Mouse (Mus musculus) limb, embryonic 13.5 days (tissue): ENCODE measurements at regions not wholly inside any gene's neighbourhood (a gene's known extent, or its start where the extent isn't known, plus 50 kb on each side); places are given as distances from the start of the nearest gene placed in this dataset.
A peak's percentile ranks its signal among the peaks of the same experiment; 100 is the strongest.

Source experiments
- ATAC-seq: fragments of 200-750 bp; cut with Nextera tagmentation; 2 replicates; pipeline ENCODE4 v1.8.0; 2017; ENCODE audit warnings: low read depth, moderate number of reproducible peaks, moderate TSS enrichment; ENCODE audit not compliant: low FRiP score
- H3K27ac ChIP-seq: fragments of 300-500 bp; sonication (generic); 2 replicates; pipeline ENCODE4 v1.5.1; 2015; ENCODE audit warnings: inconsistent platforms, mild to moderate bottlenecking, moderate library complexity
- H3K27me3 ChIP-seq: fragments of 300-500 bp; sonication (generic); 2 replicates; pipeline ENCODE4 v1.6.1; 2015; ENCODE audit warnings: mild to moderate bottlenecking, inconsistent platforms
- H3K36me3 ChIP-seq: fragments of 300-500 bp; sonication (generic); 2 replicates; pipeline ENCODE4 v1.6.1; 2015; ENCODE audit warnings: inconsistent platforms, mild to moderate bottlenecking, moderate library complexity
- H3K4me1 ChIP-seq: fragments of 300-500 bp; sonication (generic); 2 replicates; pipeline ENCODE4 v1.6.1; 2015; ENCODE audit warnings: inconsistent platforms
- H3K4me2 ChIP-seq: fragments of 300-500 bp; sonication (generic); replicated peaks from 2 replicates; pipeline ENCODE4 v1.6.1; 2015; ENCODE audit warnings: inconsistent platforms, mild to moderate bottlenecking, moderate library complexity
- H3K4me3 ChIP-seq: fragments of 300-500 bp; sonication (generic); 2 replicates; pipeline ENCODE4 v1.5.1; 2015; ENCODE audit warnings: moderate library complexity, mild to moderate bottlenecking, inconsistent platforms
- H3K9ac ChIP-seq: fragments of 300-500 bp; sonication (generic); 2 replicates; pipeline ENCODE4 v1.6.1; 2015; ENCODE audit warnings: mild to moderate bottlenecking, inconsistent platforms
- H3K9me3 ChIP-seq: fragments of 300-500 bp; sonication (generic); 2 replicates; pipeline ENCODE4 v1.6.1; 2016; ENCODE audit warnings: inconsistent platforms
- WGBS: fragments of 180-500 bp; shearing (Covaris S2); methylation state at CpG from one replicate; pipeline ENCODE4 v1.1.7; 2015; 5-methylcytosine and 5-hydroxymethylcytosine counted together

DNA sequence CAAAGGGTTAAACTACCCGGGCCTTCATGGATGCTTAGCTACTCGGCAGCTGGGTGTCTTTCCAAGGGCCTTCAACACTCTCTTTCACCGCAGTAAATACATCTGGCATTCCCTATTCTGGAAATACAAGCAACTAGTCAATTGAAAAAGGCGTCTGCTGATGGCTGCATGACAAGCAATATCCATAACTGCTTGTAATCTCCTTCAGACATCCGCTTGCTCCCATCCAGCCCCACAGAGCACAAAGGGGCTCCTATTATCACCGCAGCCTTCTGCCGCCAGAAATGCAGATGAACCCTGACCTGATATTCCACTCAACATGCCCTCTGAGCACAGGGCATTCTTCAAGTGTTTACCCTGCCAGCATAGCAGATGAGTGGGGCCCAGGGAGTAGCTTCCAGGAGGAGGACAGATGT is 325.7 kb upstream of the 4931429L15Rik start:
- H3K4me3 ChIP-seq = no peak overlapping the region
- no peaks in the 10 kb centered on the region for H3K9me3 ChIP-seq
- no peak overlapping the region for H3K4me2 ChIP-seq
- no peaks in the 10 kb centered on the region for H3K4me1 ChIP-seq
- H3K27ac ChIP-seq = no peak overlapping the region
- WGBS = 44% methylated on average over 7 of the region's 7 CpGs
- 0 out of 2 replicates have a peak, but pooled peaks cover 7% of the 10 kb centered on the region for H3K27me3 ChIP-seq
- no peaks in the 10 kb centered on the region for H3K36me3 ChIP-seq
- ATAC-seq = no peak
- no peak overlapping the region for H3K9ac ChIP-seq

DNA sequence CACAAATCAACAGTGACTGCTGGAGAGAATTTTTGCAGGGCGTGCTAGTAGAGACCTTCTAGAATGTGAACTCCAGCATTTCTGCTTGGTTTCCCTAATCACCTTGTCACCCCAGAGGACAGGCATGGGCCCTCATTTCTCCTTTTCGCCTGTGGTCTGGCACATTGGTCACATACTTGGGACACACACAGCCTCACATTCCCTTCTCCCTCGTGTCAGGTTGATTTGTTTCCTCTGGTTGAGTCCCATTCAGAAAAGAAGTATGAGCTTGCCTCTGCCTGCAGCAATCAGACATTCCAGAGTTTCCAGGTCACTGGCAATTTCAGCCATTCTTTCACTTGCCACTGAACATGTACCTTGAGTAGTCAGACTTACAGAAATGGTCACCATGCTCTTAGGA is 323.8 kb upstream of the 4931429L15Rik start:
- H3K27me3 ChIP-seq = 0 out of 2 replicates have a peak, but pooled peaks cover 4% of the 10 kb centered on the region
- H3K4me1 ChIP-seq = no peaks in the 10 kb centered on the region
- ATAC-seq = no peak
- H3K9ac ChIP-seq = no peak overlapping the region
- H3K36me3 ChIP-seq = no peaks in the 10 kb centered on the region
- H3K4me3 ChIP-seq = no peak overlapping the region
- 67% methylated on average over 3 of the region's 3 CpGs for WGBS
- H3K4me2 ChIP-seq = no peak overlapping the region
- H3K27ac ChIP-seq = no peak overlapping the region
- H3K9me3 ChIP-seq = no peaks in the 10 kb centered on the region

DNA sequence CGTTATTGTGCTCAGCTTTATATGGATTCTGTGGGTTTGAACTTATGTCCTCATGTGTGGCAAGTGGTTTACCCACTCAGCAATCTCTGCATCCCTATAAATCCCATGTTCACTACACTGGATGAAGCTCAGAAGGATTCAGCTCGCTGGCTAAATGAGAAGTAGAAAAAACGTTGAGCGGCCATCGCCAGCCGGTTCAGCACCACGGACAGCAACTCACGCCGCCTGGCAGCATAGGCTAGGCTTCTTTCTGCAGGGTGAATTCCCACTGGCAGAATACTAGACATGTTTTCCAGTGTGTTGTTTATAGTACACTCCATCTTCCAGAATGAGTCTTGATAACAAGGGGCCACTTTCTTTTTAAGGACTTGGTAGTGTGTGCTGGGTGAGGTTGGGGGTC is 322.9 kb upstream of the 4931429L15Rik start:
- 5% methylated on average over 9 of the region's 9 CpGs for WGBS
- Histone ChIP-seq H3K27me3 (0 out of 2 replicates have a peak, but pooled peaks cover 4% of the 10 kb centered on the region), H3K4me1 (no peaks in the 10 kb centered on the region), H3K36me3 (no peaks in the 10 kb centered on the region), H3K4me2 (no peak overlapping the region), H3K27ac (no peak overlapping the region), H3K9ac (no peak overlapping the region), H3K9me3 (no peaks in the 10 kb centered on the region), H3K4me3 (no peak overlapping the region)
- no peak for ATAC-seq

DNA sequence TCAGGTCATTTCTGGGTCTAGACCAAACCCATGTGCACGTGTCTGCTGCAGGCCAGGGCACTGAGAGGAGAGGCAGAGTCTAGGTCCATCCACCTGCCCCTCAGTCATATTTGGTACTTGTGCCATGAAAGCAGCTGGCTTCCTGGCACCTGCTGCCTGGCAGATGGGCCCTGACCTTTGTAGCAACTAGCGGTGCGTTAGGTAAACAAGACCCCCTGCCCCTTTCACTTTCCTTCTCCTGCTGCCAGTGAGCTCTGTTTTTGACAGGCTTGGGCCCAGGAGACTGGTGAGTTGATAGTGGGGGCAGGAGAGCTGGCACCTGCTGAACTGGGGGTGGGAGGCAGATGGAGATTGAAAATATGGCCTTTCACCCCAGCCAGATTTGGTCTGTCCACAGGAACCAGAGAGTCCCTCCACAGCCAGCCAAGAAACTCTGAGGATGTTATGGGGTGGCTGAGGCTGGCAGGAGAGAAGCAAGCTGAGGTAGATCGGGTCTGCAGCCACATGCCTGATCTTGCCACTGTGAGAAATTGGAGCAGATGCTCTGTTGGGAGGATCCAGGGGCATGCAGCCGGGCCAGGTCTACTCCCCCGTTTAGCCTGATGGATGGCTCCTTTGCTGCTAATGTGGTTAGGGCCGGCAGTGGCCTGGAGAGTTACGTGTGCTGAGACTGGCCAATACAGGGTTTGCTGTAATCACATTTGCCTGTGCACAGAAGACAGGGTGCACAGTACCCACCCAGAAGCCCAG is 316.6 kb upstream of the 4931429L15Rik start:
- no peak for ATAC-seq
- Histone ChIP-seq H3K36me3 (no peaks in the 10 kb centered on the region), H3K27me3 (no peaks in the 10 kb centered on the region), H3K4me3 (no peak overlapping the region), H3K4me2 (no peak overlapping the region), H3K9ac (no peak overlapping the region), H3K4me1 (no peaks in the 10 kb centered on the region), H3K27ac (no peak overlapping the region), H3K9me3 (no peaks in the 10 kb centered on the region)
- 69% methylated on average over 8 of the region's 8 CpGs for WGBS

DNA sequence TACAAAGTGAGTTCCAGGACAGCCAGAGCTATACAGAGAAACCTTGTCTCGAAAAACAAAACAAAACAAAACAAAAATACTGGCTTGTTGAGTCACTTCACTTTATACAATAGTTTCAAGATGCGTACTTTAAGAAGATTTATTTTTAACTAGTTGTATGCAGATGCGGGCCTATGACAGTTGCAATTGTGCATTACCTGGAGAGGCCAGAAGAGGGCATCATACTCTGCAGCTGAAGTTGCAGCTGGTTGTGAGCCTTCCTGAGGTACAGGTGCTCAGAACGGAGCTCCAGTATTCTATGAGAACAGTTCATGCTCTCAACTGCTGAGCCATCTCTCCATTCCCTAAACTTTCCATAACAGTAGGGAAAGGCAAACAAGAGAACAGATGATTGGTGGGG is 314.2 kb upstream of the 4931429L15Rik start:
- H3K9me3 ChIP-seq = no peaks in the 10 kb centered on the region
- H3K4me1 ChIP-seq = no peaks in the 10 kb centered on the region
- H3K27ac ChIP-seq = no peak overlapping the region
- H3K4me2 ChIP-seq = no peak overlapping the region
- no peak overlapping the region for H3K4me3 ChIP-seq
- no peak for ATAC-seq
- no peaks in the 10 kb centered on the region for H3K27me3 ChIP-seq
- H3K9ac ChIP-seq = no peak overlapping the region
- 79% methylated on average over 4 of the region's 4 CpGs for WGBS
- H3K36me3 ChIP-seq = no peaks in the 10 kb centered on the region

DNA sequence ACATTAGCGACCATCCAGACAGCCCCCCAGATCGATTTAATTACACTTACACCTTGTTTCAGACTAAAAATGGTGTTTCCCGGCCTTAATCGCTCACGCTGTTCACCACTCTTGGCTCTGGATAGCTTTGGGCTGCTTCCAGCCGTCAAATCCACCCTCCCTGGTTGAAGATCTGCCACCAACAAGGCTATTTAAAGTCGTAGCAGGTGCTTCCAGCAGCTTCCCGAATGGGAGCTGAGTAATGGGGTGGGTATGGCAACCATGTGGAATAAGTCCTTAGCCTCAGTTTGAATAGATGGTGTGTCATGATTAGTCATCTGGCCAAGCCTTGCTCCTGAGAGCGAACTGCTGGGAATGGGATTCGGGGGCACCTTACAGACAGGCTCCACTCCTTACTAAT is 312.8 kb upstream of the 4931429L15Rik start:
- Histone ChIP-seq H3K4me2 (no peak overlapping the region), H3K9me3 (no peaks in the 10 kb centered on the region), H3K36me3 (no peaks in the 10 kb centered on the region), H3K4me3 (no peak overlapping the region), H3K9ac (no peak overlapping the region), H3K4me1 (no peaks in the 10 kb centered on the region), H3K27ac (no peak overlapping the region), H3K27me3 (no peaks in the 10 kb centered on the region)
- 76% methylated on average over 10 of the region's 10 CpGs for WGBS
- ATAC-seq = no peak

DNA sequence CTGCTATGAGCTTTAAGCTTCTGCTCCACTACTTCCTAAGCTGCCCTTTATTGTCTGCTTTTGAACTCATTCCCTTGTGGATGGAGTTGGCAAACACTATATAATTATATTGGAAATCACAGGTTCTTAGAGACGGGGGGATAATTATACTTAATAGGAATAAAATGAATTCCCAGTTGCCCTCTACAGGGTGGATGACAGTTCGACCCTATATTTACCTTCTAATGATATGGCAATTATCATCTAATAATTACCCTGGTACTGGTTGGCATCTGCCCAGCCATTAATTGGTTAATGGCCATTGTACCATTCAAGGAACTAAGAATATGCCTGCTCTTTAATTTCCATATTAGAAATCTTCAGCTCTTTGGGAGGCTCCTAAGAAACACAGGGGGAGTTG is 302.5 kb upstream of the 4931429L15Rik start:
- Histone ChIP-seq H3K4me1 (peaks cover 13% of the 10 kb centered on the region), H3K27ac (no peak overlapping the region), H3K9me3 (no peaks in the 10 kb centered on the region), H3K4me3 (no peak overlapping the region), H3K9ac (no peak overlapping the region), H3K4me2 (no peak overlapping the region), H3K27me3 (no peaks in the 10 kb centered on the region), H3K36me3 (no peaks in the 10 kb centered on the region)
- 68% methylated on average over 2 of the region's 2 CpGs for WGBS
- no peak for ATAC-seq

DNA sequence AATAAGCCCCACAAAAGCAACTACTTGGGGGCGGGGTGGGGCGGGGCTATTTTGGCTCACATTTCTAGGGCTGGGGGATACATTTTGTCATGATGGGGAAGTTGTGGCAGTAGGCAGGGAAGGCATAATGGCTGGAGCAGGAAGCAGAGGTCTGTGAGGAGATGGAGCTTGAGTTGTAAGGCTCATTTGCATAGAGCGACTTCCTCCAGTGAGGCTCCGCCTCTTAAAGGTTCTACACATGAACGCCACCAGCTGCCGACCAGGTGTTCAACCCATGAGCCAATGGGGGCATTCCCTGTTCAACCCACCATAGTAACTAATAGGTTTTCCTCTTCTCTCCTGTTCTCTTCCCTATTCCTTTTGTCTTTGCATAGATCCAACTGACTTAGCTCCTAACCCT is 302.1 kb upstream of the 4931429L15Rik start:
- Histone ChIP-seq H3K9me3 (no peaks in the 10 kb centered on the region), H3K4me1 (peaks cover 13% of the 10 kb centered on the region), H3K27me3 (no peaks in the 10 kb centered on the region), H3K9ac (no peak overlapping the region), H3K27ac (no peak overlapping the region), H3K4me2 (no peak overlapping the region), H3K4me3 (no peak overlapping the region), H3K36me3 (no peaks in the 10 kb centered on the region)
- no peak for ATAC-seq
- 90% methylated on average over 6 of the region's 6 CpGs for WGBS

DNA sequence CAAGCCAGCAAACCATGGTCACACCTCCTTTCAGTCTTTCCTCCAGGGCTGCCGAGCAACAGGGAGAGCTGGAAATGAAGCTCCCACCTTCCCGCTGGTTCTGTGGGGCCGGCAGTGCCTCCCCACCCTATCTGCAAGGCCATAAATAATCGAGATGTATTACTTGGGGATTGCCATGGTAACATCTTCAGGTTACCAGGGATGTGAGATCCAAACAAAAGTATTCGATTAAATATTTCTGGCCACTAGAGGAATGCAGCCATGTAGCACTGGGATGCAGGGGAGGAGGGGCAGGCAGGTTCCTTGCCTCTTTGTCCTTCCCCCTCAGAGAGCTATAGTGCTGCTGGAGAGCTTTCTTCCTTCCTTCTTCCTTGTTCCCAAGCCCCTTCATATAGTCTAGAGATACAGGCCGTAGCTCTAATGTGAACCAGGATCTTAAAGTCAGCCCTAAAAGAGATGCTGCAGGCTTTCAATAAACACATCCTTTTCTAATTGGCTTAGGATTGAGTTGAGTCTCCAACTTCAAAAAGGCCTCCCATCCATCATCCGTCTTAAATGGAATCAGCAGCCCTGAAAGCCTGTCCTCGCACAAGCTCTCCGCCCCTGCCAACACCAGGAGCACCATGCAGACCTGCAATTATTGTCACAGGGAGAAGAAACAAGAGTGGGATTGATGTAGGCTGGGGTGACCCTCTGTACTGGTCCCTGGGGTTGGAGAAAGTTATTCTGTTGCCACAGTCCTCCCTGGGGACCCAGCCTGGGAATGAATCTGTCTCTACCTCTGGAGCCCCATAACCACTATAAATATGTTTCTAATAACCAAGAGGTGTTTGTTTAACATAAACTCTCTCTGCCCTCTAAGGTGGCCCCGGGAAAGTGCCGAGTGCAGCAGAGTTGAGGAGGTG is 290.6 kb upstream of the 4931429L15Rik start:
- no peak for ATAC-seq
- Histone ChIP-seq H3K4me2 (no peak overlapping the region), H3K27me3 (0 out of 2 replicates have a peak, but pooled peaks cover 4% of the 10 kb centered on the region), H3K27ac (no peak overlapping the region), H3K9me3 (0 out of 2 replicates have a peak, but pooled peaks cover 4% of the 10 kb centered on the region), H3K4me3 (no peak overlapping the region), H3K36me3 (no peaks in the 10 kb centered on the region), H3K4me1 (peaks cover 28% of the 10 kb centered on the region), H3K9ac (no peak overlapping the region)
- 12% methylated on average over 11 of the region's 11 CpGs for WGBS

DNA sequence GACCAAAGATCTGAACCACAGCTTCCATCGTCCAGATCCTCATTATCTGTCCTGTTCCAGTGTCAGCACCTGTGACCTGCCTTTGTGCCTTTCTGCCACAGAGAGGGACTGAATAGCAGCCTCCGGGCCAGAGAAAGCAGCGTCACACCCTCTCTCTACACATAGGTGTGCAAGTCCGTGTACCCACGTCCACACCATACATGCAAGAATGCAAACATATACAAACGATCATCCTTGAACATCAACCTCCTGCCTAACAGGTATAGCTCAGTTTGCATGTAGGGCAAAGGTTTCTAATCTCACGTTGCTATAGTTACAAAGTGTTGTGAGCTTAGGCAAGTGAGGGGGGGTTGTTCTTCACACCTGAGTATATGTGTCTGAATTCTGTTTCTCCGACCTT is 288.9 kb upstream of the 4931429L15Rik start:
- WGBS = 76% methylated on average over 8 of the region's 8 CpGs
- Histone ChIP-seq H3K4me3 (no peak overlapping the region), H3K9me3 (0 out of 2 replicates have a peak, but pooled peaks cover 4% of the 10 kb centered on the region), H3K27me3 (0 out of 2 replicates have a peak, but pooled peaks cover 4% of the 10 kb centered on the region), H3K4me1 (peaks cover 28% of the 10 kb centered on the region), H3K9ac (no peak overlapping the region), H3K4me2 (no peak overlapping the region), H3K36me3 (no peaks in the 10 kb centered on the region), H3K27ac (no peak overlapping the region)
- no peak for ATAC-seq

DNA sequence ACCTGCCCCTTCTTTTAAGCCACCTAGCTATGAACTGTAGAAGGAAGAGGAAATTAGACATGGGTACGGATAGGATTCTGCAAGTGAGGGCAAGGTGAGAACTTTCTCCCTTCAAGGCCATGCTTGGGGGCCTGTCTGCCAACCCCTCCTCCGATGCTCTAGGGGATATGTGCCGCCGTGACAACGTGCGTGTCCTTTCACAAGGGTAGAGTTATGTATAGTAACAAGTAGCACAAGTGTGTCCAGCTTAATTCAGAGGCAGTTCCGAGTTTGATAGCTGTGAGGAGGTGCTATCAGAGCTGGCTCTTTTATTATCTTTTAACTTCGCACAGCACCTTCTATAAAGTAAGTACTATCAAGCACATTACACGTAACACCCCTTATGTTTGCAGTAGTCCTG is 281.0 kb upstream of the 4931429L15Rik start:
- WGBS = 85% methylated on average over 9 of the region's 9 CpGs

DNA sequence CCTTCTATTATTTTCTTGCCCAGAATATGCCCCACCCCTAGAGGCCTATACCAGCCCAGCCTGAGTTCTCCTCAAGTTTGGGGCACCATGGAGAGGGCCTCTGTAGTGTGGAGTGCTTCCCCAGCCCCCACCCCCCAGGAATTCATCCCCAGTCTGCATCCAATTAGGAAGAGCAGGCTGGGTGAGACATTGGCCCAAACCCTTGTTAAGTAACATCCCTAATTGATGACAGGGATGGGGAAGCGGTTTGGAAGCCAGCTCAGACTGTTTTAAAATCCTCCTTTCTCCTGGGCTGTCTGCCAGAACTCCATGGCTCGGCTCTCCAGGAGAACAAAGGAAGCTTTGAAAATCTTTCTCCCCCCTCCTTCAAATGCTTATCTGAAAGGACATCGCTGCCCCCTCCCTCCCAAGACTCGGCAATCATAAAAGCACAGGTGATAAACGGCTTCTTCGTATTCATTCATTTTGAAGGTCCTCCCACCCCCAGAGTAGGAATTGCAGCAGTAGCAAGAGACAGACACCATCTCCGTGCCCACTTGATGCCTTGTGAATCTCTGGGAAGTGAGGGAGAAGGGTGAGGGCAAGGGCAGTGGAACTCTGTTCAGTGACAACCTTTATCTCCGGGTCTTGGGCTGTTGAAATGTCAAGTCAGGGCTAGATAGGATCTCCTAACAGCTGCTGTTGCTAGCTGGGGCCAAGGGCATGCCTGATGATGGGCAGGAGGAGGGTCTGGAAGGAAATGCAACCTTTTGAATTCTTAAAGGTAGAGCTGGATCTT is 280.3 kb upstream of the 4931429L15Rik start:
- no peak overlapping the region for H3K4me2 ChIP-seq
- H3K36me3 ChIP-seq = no peaks in the 10 kb centered on the region
- no peaks in the 10 kb centered on the region for H3K27me3 ChIP-seq
- no peak overlapping the region for H3K4me3 ChIP-seq
- H3K9me3 ChIP-seq = no peaks in the 10 kb centered on the region
- 12% methylated on average over 8 of the region's 8 CpGs for WGBS
- peaks cover 19% of the 10 kb centered on the region for H3K4me1 ChIP-seq
- H3K9ac ChIP-seq = no peak overlapping the region
- ATAC-seq = peak; percentile 81
- no peak overlapping the region for H3K27ac ChIP-seq

More for the DNA sequence above, 281.0 kb upstream of the 4931429L15Rik start:
- no peak overlapping the region for H3K9ac ChIP-seq
- ATAC-seq = no peak
- H3K27me3 ChIP-seq = no peaks in the 10 kb centered on the region
- H3K36me3 ChIP-seq = no peaks in the 10 kb centered on the region
- H3K4me2 ChIP-seq = no peak overlapping the region
- peaks cover 19% of the 10 kb centered on the region for H3K4me1 ChIP-seq
- H3K9me3 ChIP-seq = no peaks in the 10 kb centered on the region
- no peak overlapping the region for H3K4me3 ChIP-seq
- H3K27ac ChIP-seq = no peak overlapping the region
